Mouse (Mus musculus): ENCODE results near the gene Zcchc2. TPM values are rescaled to one million over a fixed set of nuclear protein-coding genes. Genes with fewer than 3 reads are reported as not detected.

Gene Zcchc2
- polyA plus RNA-seq, 1 experiment from 2014 or later, result 2.1 TPM

- Histone ChIP-seq H3K4me3 (replicated peaks) (peak overlapping the region; percentile 90), H3K4me1 (replicated peaks) (peaks cover 32% of the 10 kb centered on the region), H3K36me3 (no peaks in the 10 kb centered on the region), H3K9me3 (no peaks in the 10 kb centered on the region), H3K27ac (peak overlapping the region; percentile 96), H3K27me3 (no peaks in the 10 kb centered on the region), H3K9ac (replicated peaks) (peak overlapping the region; percentile 87), H3K4me2 (replicated peaks) (peak overlapping the region; percentile 98)
- whole genome bisulfite sequencing, result under 1% methylated on average over 79 of the region's 104 CpGs
- peak; percentile 22 for ATAC-seq
Measured at GRCm38 (mm10) chr1:105990911-105991761, 930 bp downstream of the Zcchc2 start.

GRCm38 (mm10) chr1:105991931-105992837, 2.0 kb downstream of the Zcchc2 start:
- Histone ChIP-seq H3K4me2 (replicated peaks) (peak overlapping the region; percentile 98), H3K9me3 (no peaks in the 10 kb centered on the region), H3K36me3 (no peaks in the 10 kb centered on the region), H3K4me3 (replicated peaks) (peak overlapping the region; percentile 90), H3K27me3 (no peaks in the 10 kb centered on the region), H3K4me1 (replicated peaks) (peaks cover 33% of the 10 kb centered on the region), H3K9ac (replicated peaks) (peak overlapping the region; percentile 87), H3K27ac (no peak overlapping the region)
- ATAC-seq, result no peak
- 33% methylated on average over 17 of the region's 17 CpGs for WGBS

- no peaks in the 10 kb centered on the region for H3K9me3 ChIP-seq
Measured at GRCm38 (mm10) chr1:105993196-105993595, 3.0 kb downstream of the Zcchc2 start.

GRCm38 (mm10) chr1:105993601-105994209, 3.5 kb downstream of the Zcchc2 start:
- ATAC-seq, result peak; percentile 72
- Histone ChIP-seq H3K4me2 (replicated peaks) (peak overlapping the region; percentile 98), H3K9me3 (no peaks in the 10 kb centered on the region), H3K9ac (replicated peaks) (peak overlapping the region; percentile 78), H3K4me1 (replicated peaks) (peaks cover 37% of the 10 kb centered on the region), H3K4me3 (replicated peaks) (peak overlapping the region; percentile 90), H3K27me3 (no peaks in the 10 kb centered on the region), H3K36me3 (no peaks in the 10 kb centered on the region), H3K27ac (peak overlapping the region; percentile 39; the same call in 1 of the 2 replicates)
- under 1% methylated on average over 37 of the region's 37 CpGs for WGBS

More at GRCm38 (mm10) chr1:105993196-105993595, 3.0 kb downstream of the Zcchc2 start:
- ATAC-seq, result no peak
- Histone ChIP-seq H3K27ac (no peak overlapping the region), H3K36me3 (no peaks in the 10 kb centered on the region), H3K4me2 (replicated peaks) (peak overlapping the region; percentile 98), H3K9ac (replicated peaks) (peak overlapping the region; percentile 78), H3K27me3 (no peaks in the 10 kb centered on the region), H3K4me3 (replicated peaks) (peak overlapping the region; percentile 90), H3K4me1 (replicated peaks) (peaks cover 37% of the 10 kb centered on the region)
- 5% methylated on average over 7 of the region's 7 CpGs for WGBS

- no peaks in the 10 kb centered on the region for H3K36me3 ChIP-seq
- H3K27ac ChIP-seq, result no peak overlapping the region
- no peak overlapping the region for H3K9ac ChIP-seq (replicated peaks)
- no peaks in the 10 kb centered on the region for H3K9me3 ChIP-seq
- WGBS, result 82% methylated on average over 2 of the region's 2 CpGs
- no peaks in the 10 kb centered on the region for H3K27me3 ChIP-seq
- H3K4me1 ChIP-seq (replicated peaks), result peaks cover 34% of the 10 kb centered on the region
- H3K4me2 ChIP-seq (replicated peaks), result no peak overlapping the region
- H3K4me3 ChIP-seq (replicated peaks), result no peak overlapping the region
- no peak for ATAC-seq
Measured at GRCm38 (mm10) chr1:105995966-105996365, 5.8 kb downstream of the Zcchc2 start.

DNA sequence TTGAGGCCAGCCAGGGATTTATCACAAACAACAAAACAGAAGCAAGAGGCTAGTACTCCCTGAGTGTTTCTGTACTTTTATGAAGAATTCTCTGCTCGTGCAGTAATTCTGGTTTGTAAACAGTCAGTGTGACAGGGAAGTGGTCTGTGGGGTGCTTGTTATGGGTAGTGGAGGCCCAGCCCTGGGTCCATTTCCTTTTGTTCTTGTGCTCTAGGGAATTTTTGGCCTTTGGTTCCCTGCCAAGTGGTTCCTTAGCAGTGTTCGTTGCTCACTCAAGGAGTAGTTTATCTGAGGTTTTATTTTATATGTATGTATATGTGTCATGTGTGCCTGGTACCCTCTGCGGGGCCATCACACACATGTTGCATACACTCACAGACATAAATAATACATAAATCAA, 7.1 kb downstream of the Zcchc2 start:
- ATAC-seq, result no peak

GRCm38 (mm10) chr1:105999802-106000201, 9.6 kb downstream of the Zcchc2 start:
- Histone ChIP-seq H3K36me3 (peaks cover 9% of the 10 kb centered on the region), H3K27ac (no peak overlapping the region), H3K9ac (replicated peaks) (no peak overlapping the region), H3K4me3 (replicated peaks) (no peak overlapping the region), H3K9me3 (no peaks in the 10 kb centered on the region), H3K4me2 (replicated peaks) (no peak overlapping the region), H3K27me3 (no peaks in the 10 kb centered on the region), H3K4me1 (replicated peaks) (peaks cover 7% of the 10 kb centered on the region)
- no peak for ATAC-seq
- 94% methylated on average over 2 of the region's 2 CpGs for WGBS

More for the DNA sequence above, 7.1 kb downstream of the Zcchc2 start:
- no peak overlapping the region for H3K4me2 ChIP-seq (replicated peaks)
- H3K27me3 ChIP-seq, result no peaks in the 10 kb centered on the region
- H3K36me3 ChIP-seq, result no peaks in the 10 kb centered on the region
- peaks cover 25% of the 10 kb centered on the region for H3K4me1 ChIP-seq (replicated peaks)
- H3K9ac ChIP-seq (replicated peaks), result no peak overlapping the region
- no peak overlapping the region for H3K4me3 ChIP-seq (replicated peaks)
- H3K27ac ChIP-seq, result no peak overlapping the region
- H3K9me3 ChIP-seq, result no peaks in the 10 kb centered on the region
- WGBS, result 71% methylated on average over 3 of the region's 3 CpGs

GRCm38 (mm10) chr1:106007581-106007980, 17.4 kb downstream of the Zcchc2 start:
- Histone ChIP-seq H3K4me2 (replicated peaks) (no peak overlapping the region), H3K4me3 (replicated peaks) (no peak overlapping the region), H3K27me3 (no peaks in the 10 kb centered on the region), H3K9me3 (no peaks in the 10 kb centered on the region), H3K27ac (no peak overlapping the region), H3K4me1 (replicated peaks) (no peaks in the 10 kb centered on the region), H3K9ac (replicated peaks) (no peak overlapping the region), H3K36me3 (peaks cover 43% of the 10 kb centered on the region)
- WGBS, result 89% methylated on average over 1 of the region's 1 CpGs
- no peak for ATAC-seq

DNA sequence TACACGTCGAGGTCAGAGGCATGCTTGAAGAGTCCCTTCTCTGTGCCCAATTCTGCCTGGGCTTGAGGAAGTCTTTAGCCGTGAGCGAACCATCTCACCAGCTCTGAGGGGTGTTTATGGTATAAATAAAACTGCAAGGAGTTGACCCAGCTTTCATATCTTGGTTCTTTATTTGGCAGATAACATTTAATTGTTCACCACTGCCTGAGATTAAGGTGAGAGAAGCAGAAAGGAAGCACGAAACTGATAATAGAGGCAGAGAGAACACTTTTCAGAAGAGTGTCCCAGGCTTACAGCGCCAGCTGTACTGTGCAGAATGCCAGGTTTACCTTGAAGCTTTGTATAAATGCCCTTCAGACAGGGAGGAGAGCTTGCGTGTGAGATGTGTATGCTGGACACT, 20.9 kb downstream of the Zcchc2 start:
- H3K4me2 ChIP-seq (replicated peaks), result no peak overlapping the region
- H3K27me3 ChIP-seq, result no peaks in the 10 kb centered on the region
- no peaks in the 10 kb centered on the region for H3K9me3 ChIP-seq
- H3K9ac ChIP-seq (replicated peaks), result no peak overlapping the region
- no peak for ATAC-seq
- peaks cover 35% of the 10 kb centered on the region for H3K36me3 ChIP-seq
- no peaks in the 10 kb centered on the region for H3K4me1 ChIP-seq (replicated peaks)
- 95% methylated on average over 7 of the region's 7 CpGs for WGBS
- no peak overlapping the region for H3K4me3 ChIP-seq (replicated peaks)
- H3K27ac ChIP-seq, result no peak overlapping the region

DNA sequence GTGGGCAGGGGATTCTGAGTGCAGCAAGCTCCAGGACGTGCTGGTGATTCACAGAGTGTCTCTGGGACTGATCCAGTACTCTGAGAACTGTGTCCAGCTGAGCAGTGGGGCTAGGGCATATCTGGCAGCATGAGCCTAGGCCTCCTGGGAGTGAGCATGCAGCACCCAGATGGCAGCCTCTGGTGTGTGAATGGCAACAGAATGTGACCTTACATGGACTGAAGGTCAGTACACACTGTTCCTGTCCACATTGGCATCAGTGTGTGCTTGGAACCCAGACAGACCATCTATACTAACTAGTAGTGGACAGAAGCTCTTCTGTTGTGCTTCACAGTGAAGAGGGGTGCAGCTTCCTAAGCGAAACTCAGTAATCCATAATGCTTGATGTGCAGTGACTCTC, 23.6 kb downstream of the Zcchc2 start:
- H3K4me3 ChIP-seq (replicated peaks), result no peak overlapping the region
- no peaks in the 10 kb centered on the region for H3K9me3 ChIP-seq
- H3K9ac ChIP-seq (replicated peaks), result no peak overlapping the region
- no peak overlapping the region for H3K4me2 ChIP-seq (replicated peaks)
- peaks cover 37% of the 10 kb centered on the region for H3K36me3 ChIP-seq
- 96% methylated on average over 2 of the region's 2 CpGs for whole genome bisulfite sequencing
- H3K27me3 ChIP-seq, result no peaks in the 10 kb centered on the region
- no peaks in the 10 kb centered on the region for H3K4me1 ChIP-seq (replicated peaks)
- no peak for ATAC-seq
- H3K27ac ChIP-seq, result no peak overlapping the region

DNA sequence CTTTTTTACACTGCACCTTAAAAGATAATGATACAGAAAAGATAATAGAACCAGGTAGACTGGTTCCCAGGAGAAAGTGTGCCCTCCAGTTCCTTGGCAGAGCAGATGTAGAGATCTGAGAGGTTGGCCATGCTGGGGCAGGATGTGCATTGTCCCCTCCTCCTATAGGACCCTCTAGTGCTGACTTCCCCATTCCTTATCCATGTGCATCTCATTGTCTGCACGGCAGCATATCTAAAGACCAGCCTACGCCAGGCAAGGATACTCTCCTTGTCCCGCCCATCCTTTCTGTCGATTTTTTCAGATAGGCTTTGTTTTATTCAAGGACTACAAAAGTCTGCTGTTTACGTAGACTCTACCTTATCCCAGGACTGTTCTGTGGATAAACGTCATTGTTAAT, 26.1 kb downstream of the Zcchc2 start:
- ATAC-seq, result no peak
- no peak overlapping the region for H3K4me3 ChIP-seq (replicated peaks)
- no peaks in the 10 kb centered on the region for H3K27me3 ChIP-seq
- H3K27ac ChIP-seq, result no peak overlapping the region
- no peaks in the 10 kb centered on the region for H3K4me1 ChIP-seq (replicated peaks)
- peaks cover 54% of the 10 kb centered on the region for H3K36me3 ChIP-seq
- H3K9me3 ChIP-seq, result no peaks in the 10 kb centered on the region
- H3K4me2 ChIP-seq (replicated peaks), result no peak overlapping the region
- no peak overlapping the region for H3K9ac ChIP-seq (replicated peaks)
- 92% methylated on average over 6 of the region's 6 CpGs for WGBS

Measured in midbrain, embryonic 13.5 days (tissue).